Mouse (Mus musculus): Measurements from ENCODE around the gene Ugt2b36. TPM values are rescaled to one million over a fixed set of nuclear protein-coding genes. Genes with fewer than 3 reads are reported as not detected.

Ugt2b36 gene
- not detected for polyA plus RNA-seq (2014; fragmentation: Illumina TruSeq; extraction: RNeasy Lipid Tissue Mini Kit (QIAGEN cat#74804); ENCODE audit: insufficient read depth, low read depth, low replicate concordance)

GRCm38 (mm10) chr5:87092346-87093027 lies at the start of gene Ugt2b36:
Ugt2b36 (minus strand) TSS chr5:87092555.

GRCm38 (mm10) chr5:87140196-87140595 lies 47.8 kb upstream of the Ugt2b36 start, which contains the start of gene Ugt2b5:
Ugt2b5 (minus strand) TSS chr5:87140318.

Other genes starting within 250 kb of the Ugt2b36 start
- gene Ugt2b34, start 185.6 kb downstream of the Ugt2b36 start, polyA plus RNA-seq (2014; fragmentation: Illumina TruSeq; extraction: RNeasy Lipid Tissue Mini Kit (QIAGEN cat#74804); ENCODE audit: insufficient read depth, low read depth, low replicate concordance): not detected
- not detected for gene Ugt2b1, start 166.0 kb downstream of the Ugt2b36 start, polyA plus RNA-seq (2014; fragmentation: Illumina TruSeq; extraction: RNeasy Lipid Tissue Mini Kit (QIAGEN cat#74804); ENCODE audit: insufficient read depth, low read depth, low replicate concordance)
- not detected for gene Ugt2b35, start 91.7 kb downstream of the Ugt2b36 start, polyA plus RNA-seq (2014; fragmentation: Illumina TruSeq; extraction: RNeasy Lipid Tissue Mini Kit (QIAGEN cat#74804); ENCODE audit: insufficient read depth, low read depth, low replicate concordance)
- gene Ugt2b5, start 47.8 kb upstream of the Ugt2b36 start, polyA plus RNA-seq (2014; fragmentation: Illumina TruSeq; extraction: RNeasy Lipid Tissue Mini Kit (QIAGEN cat#74804); ENCODE audit: insufficient read depth, low read depth, low replicate concordance): 0.12 TPM
- not detected for gene Ugt2b37, start 162.2 kb upstream of the Ugt2b36 start, polyA plus RNA-seq (2014; fragmentation: Illumina TruSeq; extraction: RNeasy Lipid Tissue Mini Kit (QIAGEN cat#74804); ENCODE audit: insufficient read depth, low read depth, low replicate concordance)
- gene Ugt2a3, start 244.6 kb upstream of the Ugt2b36 start, polyA plus RNA-seq (2014; fragmentation: Illumina TruSeq; extraction: RNeasy Lipid Tissue Mini Kit (QIAGEN cat#74804); ENCODE audit: insufficient read depth, low read depth, low replicate concordance): not detected

Data from lung, adult 10 weeks (tissue).